Mouse (Mus musculus) midbrain, embryonic 12.5 days (tissue): Measurements from ENCODE around the gene Fancf. TPM values are rescaled to one million over a fixed set of nuclear protein-coding genes. Genes with fewer than 3 reads are reported as not detected.

ENCODE experiments used
- ATAC-seq: fragments of 200-750 bp; cut with Nextera tagmentation; 2 replicates; pipeline ENCODE4 v1.8.0; 2017; ENCODE audit warnings: low read depth, moderate TSS enrichment, moderate library complexity; ENCODE audit not compliant: low FRiP score
- H3K27ac ChIP-seq: fragments of 300-500 bp; sonication (generic); replicated peaks from 2 replicates; pipeline ENCODE4 v1.5.1; 2016; ENCODE audit warnings: mild to moderate bottlenecking
- H3K27me3 ChIP-seq: fragments of 300-500 bp; sonication (generic); 2 replicates; pipeline ENCODE4 v1.6.1; 2016; ENCODE audit warnings: mild to moderate bottlenecking
- H3K36me3 ChIP-seq: fragments of 300-500 bp; sonication (generic); 2 replicates; pipeline ENCODE4 v1.6.1; 2016
- H3K4me1 ChIP-seq: fragments of 300-500 bp; sonication (generic); 2 replicates; pipeline ENCODE4 v1.6.1; 2016
- H3K4me2 ChIP-seq: fragments of 300-500 bp; sonication (generic); replicated peaks from 2 replicates; pipeline ENCODE4 v1.6.1; 2016; ENCODE audit warnings: mild to moderate bottlenecking, moderate library complexity
- H3K4me3 ChIP-seq: fragments of 300-500 bp; sonication (generic); 2 replicates; pipeline ENCODE4 v1.5.1; 2016; ENCODE audit warnings: mild to moderate bottlenecking
- H3K9ac ChIP-seq: fragments of 300-500 bp; sonication (generic); replicated peaks from 2 replicates; pipeline ENCODE4 v1.6.1; 2016; ENCODE audit warnings: mild to moderate bottlenecking, moderate library complexity
- H3K9me3 ChIP-seq: fragments of 300-500 bp; sonication (generic); 2 replicates; pipeline ENCODE4 v1.6.1; 2016; ENCODE audit warnings: mild to moderate bottlenecking
- WGBS: fragments of 180-500 bp; shearing (Covaris S2); methylation state at CpG from one replicate; pipeline ENCODE4 v1.1.7; 2016; 5-methylcytosine and 5-hydroxymethylcytosine counted together
- polyA plus RNA-seq: library from polyadenylated mRNA; unstranded; fragments of >200 nt; fragmentation: Nextera tagmentation; extraction: Ambion mirVana; gene quantifications from 2 replicates; pipeline ENCODE4 v1.2.1, GENCODE M21; 2016

The Fancf gene
- polyA plus RNA-seq, 1 experiment from 2014 or later, result 14.9 TPM

DNA sequence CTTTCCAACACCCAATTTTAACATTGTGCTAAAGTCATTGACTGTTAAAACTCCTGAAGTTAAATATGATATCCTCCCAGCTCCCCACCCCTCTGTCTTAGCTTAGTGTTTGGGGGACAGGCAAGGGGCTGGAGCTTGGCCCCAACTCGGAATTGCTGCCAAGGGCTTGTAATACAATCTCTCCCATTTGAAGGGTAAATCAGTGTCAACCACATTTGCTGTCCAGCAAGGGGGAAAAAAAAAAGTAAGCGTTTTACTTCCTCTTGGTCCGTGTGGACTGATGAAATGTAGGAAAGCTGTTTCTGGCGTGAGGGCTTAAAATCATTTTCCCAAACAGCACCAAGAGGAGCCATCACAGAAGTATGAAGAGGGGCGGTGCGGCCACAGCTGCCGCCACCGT is 16.7 kb upstream of the Fancf start:
- WGBS, result 3% methylated on average over 8 of the region's 8 CpGs
- peak overlapping the region; percentile 75 for H3K9ac ChIP-seq
- H3K36me3 ChIP-seq, result no peaks in the 10 kb centered on the region
- peak overlapping the region; percentile 88 for H3K27ac ChIP-seq
- H3K9me3 ChIP-seq, result no peaks in the 10 kb centered on the region
- no peaks in the 10 kb centered on the region for H3K27me3 ChIP-seq
- ATAC-seq, result no peak
- H3K4me3 ChIP-seq, result peak overlapping the region; percentile 50
- peaks cover 12% of the 10 kb centered on the region for H3K4me1 ChIP-seq
- peak overlapping the region; percentile 83 for H3K4me2 ChIP-seq

DNA sequence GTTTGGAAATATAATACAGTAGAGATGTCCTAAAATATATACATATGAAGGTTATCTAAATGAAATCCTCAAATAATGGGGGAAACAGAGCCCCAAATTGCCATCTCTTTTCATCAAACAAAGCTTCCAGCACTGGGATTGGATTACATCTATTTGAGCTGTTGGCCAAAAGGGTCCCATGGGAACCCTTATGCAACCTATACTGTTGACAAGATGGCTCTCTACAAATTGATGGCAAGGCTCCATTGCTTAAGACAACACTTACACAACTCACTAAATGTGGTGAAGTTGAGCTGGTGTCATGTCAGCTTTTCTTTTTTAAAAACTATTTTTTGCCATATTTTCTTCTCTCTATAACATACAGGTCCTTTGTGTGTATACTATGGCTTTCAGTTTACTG is 14.2 kb upstream of the Fancf start:
- no peak overlapping the region for H3K27ac ChIP-seq
- H3K36me3 ChIP-seq, result no peaks in the 10 kb centered on the region
- no peak overlapping the region for H3K9ac ChIP-seq
- H3K4me1 ChIP-seq, result peaks cover 12% of the 10 kb centered on the region
- no peaks in the 10 kb centered on the region for H3K27me3 ChIP-seq
- no peak overlapping the region for H3K4me2 ChIP-seq
- no peak overlapping the region for H3K4me3 ChIP-seq
- no peaks in the 10 kb centered on the region for H3K9me3 ChIP-seq
- ATAC-seq, result no peak

DNA sequence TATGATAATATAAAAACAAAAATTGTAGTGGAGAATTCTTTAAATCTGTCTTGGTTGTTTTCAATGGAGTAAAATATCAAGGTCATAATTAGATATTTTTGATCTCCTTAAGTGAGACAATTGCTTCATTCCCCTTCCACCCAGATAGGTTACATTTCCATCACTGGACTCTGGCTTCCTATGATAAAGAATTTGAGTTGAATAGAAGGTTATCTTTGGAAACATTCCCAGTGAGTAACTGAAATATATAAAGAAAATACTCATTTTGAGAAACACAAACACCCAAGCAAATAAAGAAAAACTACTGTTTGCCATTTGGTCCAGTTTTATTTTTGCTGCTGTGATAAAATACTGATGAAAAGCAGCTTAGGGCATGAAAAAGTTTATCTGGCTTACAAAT is 10.5 kb upstream of the Fancf start:
- no peak overlapping the region for H3K4me3 ChIP-seq
- no peak for ATAC-seq
- H3K9me3 ChIP-seq, result no peaks in the 10 kb centered on the region
- H3K36me3 ChIP-seq, result no peaks in the 10 kb centered on the region
- H3K27ac ChIP-seq, result no peak overlapping the region
- no peaks in the 10 kb centered on the region for H3K4me1 ChIP-seq
- H3K27me3 ChIP-seq, result no peaks in the 10 kb centered on the region
- no peak overlapping the region for H3K4me2 ChIP-seq
- no peak overlapping the region for H3K9ac ChIP-seq

DNA sequence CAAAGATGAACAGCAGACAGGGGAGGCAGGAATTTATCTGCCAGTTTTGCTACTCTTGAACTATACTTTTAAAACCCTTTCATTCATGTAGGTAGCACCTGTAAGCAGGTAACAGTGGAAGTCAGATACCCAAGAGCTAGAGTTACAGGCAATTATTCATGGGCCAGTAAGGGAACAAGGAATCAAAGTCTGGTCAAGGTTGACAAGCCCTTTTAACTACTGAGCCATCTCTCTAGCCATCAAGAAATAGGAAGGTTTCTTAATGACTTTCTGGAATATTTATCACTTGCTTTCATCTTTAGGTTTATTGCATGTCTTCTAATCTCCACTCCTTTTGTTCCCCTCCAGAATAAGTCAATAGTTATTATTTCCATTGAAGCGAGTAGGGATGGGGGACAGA is 10.0 kb upstream of the Fancf start:
- Histone ChIP-seq H3K4me1 (no peaks in the 10 kb centered on the region), H3K36me3 (no peaks in the 10 kb centered on the region), H3K27me3 (no peaks in the 10 kb centered on the region), H3K4me2 (no peak overlapping the region), H3K4me3 (no peak overlapping the region), H3K27ac (no peak overlapping the region), H3K9me3 (no peaks in the 10 kb centered on the region), H3K9ac (no peak overlapping the region)
- no peak for ATAC-seq
- WGBS, result 62% methylated on average over 1 of the region's 1 CpGs

DNA sequence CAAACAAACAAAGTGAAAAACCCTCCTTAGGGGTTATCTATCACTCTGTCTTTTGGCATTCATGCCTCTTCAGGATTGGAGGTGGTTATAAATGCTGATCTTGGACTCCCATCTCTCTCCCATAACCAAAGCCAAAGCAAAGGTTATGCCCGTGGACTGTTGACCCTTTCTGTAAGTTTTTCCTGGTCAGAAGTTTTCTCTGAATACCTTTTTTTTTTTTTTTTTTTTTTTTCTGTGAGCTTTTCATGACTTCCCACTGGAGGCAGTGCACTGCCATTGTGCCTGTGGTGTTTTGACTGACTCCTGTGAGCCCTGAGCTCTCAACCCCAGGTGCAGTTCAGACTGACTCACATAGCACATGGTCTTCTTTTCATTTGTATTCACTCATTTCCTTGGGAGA is 5.9 kb upstream of the Fancf start:
- Histone ChIP-seq H3K36me3 (no peaks in the 10 kb centered on the region), H3K4me3 (no peak overlapping the region), H3K4me1 (peaks cover 8% of the 10 kb centered on the region), H3K27ac (no peak overlapping the region), H3K27me3 (no peaks in the 10 kb centered on the region), H3K9ac (no peak overlapping the region), H3K9me3 (no peaks in the 10 kb centered on the region), H3K4me2 (no peak overlapping the region)
- WGBS, result 79% methylated on average over 1 of the region's 1 CpGs
- ATAC-seq, result no peak

DNA sequence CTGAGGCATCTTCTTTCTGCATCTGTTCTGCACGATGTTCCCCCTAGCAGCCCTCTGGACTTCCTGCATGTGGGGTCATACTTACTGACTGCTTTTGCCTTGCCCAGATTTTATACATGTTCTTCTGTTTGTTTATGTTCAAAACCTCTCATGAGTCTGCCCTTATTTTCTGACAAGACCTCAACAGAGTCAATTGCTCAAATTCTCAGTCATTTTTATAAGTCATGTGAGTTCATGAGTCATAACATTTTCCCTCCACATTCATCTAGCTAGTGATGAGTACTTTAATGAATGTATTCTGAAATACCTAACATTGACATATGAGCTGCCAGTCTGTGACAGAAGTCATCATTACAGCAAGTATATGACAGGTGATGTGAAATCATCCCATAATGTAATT is 3.3 kb upstream of the Fancf start:
- Histone ChIP-seq H3K36me3 (no peaks in the 10 kb centered on the region), H3K9ac (no peak overlapping the region), H3K27me3 (no peaks in the 10 kb centered on the region), H3K9me3 (no peaks in the 10 kb centered on the region), H3K4me3 (no peak overlapping the region), H3K4me2 (no peak overlapping the region), H3K27ac (no peak overlapping the region), H3K4me1 (peaks cover 21% of the 10 kb centered on the region)
- WGBS, result 69% methylated on average over 1 of the region's 1 CpGs
- no peak for ATAC-seq

DNA sequence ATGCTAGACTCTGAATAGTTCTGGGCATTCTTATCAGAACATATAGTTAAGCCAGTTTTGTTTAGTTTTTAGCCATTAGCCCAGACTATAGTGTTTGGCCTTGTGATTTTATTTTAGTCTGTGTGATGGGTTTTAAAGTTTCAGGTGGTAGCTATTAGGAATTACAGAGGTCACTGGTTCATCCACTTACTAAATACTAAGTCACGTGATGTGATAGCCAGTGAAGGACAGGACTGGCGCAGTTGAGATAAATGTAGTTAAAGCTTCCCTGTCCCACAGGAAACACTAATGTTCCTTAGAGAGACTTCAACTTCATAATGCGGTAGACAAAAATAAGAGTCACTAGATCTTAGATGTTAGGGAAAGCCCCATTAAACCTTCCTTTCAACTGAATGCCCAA is 775 bp upstream of the Fancf start:
- 70% methylated on average over 3 of the region's 3 CpGs for WGBS

DNA sequence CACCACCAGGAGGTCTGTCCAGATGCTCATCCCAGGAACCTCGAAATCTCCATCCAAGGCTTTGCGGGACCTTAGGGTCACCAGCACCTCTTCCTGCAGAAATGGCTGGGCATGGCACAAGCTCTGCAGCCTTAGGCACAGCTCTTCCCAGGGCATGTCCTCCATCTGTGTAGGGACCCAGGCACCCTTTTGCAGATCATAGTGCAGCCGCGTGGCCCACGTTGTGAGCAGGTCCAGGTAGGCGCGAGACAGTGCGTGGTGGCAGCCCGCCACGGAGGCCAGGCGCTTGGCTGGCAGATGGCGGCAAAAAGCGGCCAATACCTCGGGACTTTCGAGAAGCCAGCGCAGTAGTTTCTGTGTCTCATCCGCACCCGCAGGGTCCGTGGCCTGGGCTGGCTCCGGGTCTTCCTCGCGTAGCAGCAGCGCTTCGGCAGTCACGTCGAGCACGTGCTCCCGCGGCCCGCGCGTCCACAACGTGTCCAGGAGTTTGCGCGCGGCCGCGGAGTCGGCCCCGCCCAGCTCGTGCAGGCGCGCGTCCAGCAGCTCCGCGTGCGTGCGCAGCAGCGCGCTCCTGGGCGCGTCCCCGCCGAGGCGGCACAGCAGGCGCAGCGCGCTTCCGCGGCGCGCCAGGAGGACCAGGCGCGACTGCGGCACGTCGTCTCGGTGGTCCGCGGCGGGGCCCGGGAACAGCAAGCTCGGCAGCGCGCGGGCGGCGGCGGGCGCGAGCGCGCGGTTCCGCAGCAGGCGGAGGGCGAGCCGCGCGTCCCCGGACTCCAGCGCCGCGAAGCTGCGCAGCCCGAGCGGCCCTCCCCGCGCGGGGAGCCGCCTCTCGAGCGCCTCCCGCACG is 594 bp downstream of the Fancf start, which contains the start of gene Gas2:
Gas2 (plus strand) TSS at position 766 of the 847 bp plus-strand sequence.
- peak within 1 kb of the TSS; percentile 97 for H3K27ac ChIP-seq
- peak within 1 kb of the TSS; percentile 79 for H3K4me2 ChIP-seq
- peak within 1 kb of the TSS; percentile 80 for H3K9ac ChIP-seq
- H3K4me1 ChIP-seq, result peaks cover 25% of the 10 kb centered on the region
- H3K27me3 ChIP-seq, result no peaks in the 10 kb centered on the region
- peak within 1 kb of the TSS; percentile 76 for H3K4me3 ChIP-seq
- 11% methylated on average over 70 of the region's 105 CpGs for WGBS
- H3K9me3 ChIP-seq, result no peaks in the 10 kb centered on the region
- peaks cover 4% of the 10 kb centered on the region; the same call in 1 of the 2 replicates for H3K36me3 ChIP-seq
- ATAC-seq, result peak; percentile 91

More for the DNA sequence above, 775 bp upstream of the Fancf start:
- ATAC-seq, result no peak
- Histone ChIP-seq H3K27me3 (no peaks in the 10 kb centered on the region), H3K36me3 (no peaks in the 10 kb centered on the region; the same call in 1 of the 2 replicates), H3K9me3 (no peaks in the 10 kb centered on the region), H3K4me1 (peaks cover 25% of the 10 kb centered on the region), H3K4me3 (peak overlapping the region; percentile 76), H3K4me2 (peak overlapping the region; percentile 79), H3K27ac (no peak overlapping the region), H3K9ac (peak overlapping the region; percentile 80; the same call in 1 of the 2 replicates)

DNA sequence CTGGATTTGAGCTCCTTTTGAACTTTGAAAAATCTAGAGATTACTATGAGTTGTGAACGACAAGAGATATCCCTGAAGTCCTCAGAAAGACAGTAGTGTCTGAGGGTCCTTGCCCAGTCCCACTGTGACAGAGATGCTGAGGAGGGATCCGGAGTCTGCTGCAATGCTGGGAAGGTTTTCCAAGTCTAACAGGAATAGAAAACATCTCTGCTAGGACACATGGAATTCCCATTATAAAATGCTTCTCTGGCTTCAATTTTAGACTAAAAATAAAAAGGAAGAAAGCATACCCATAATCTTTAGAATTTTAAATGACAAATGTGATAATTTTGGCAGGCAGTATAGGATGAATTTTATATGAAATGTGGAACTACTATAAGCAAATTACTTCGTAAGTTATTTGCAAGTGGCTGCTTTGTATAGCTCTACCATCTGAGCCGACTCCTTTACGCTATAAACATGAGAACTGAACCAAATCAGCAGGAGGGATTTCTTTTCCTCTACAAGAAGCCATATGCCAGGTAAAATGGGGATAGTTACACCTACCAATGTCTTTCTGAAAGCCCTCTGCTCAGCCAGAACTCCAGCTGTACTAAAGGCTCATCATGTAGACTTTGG is 10.1 kb downstream of the Fancf start:
- H3K36me3 ChIP-seq, result no peaks in the 10 kb centered on the region
- no peak overlapping the region for H3K4me3 ChIP-seq
- H3K4me1 ChIP-seq, result no peaks in the 10 kb centered on the region
- H3K4me2 ChIP-seq, result no peak overlapping the region
- ATAC-seq, result no peak
- no peaks in the 10 kb centered on the region for H3K9me3 ChIP-seq
- H3K27me3 ChIP-seq, result no peaks in the 10 kb centered on the region
- 88% methylated on average over 5 of the region's 5 CpGs for WGBS
- H3K9ac ChIP-seq, result no peak overlapping the region
- no peak overlapping the region for H3K27ac ChIP-seq

DNA sequence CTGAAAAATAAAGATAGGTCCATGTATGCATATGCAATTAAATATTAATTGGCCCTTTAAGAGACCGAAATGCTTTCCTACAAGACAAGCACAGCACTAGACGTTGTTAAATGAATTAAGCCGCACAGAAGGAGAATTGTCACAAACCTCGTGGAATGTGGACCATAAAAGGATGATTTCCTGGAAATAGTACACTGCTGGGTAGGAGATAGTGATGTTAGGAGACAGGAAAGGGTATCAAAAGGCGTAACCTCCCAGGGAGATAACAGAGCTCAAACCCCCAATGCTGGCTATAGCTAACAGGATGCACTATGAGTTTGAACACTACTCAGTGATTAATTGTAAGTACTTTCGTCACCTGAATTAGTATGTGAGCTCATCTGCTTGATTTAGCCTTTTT is 11.2 kb downstream of the Fancf start:
- Histone ChIP-seq H3K4me3 (no peak overlapping the region), H3K9ac (no peak overlapping the region), H3K4me2 (no peak overlapping the region), H3K27ac (no peak overlapping the region), H3K36me3 (no peaks in the 10 kb centered on the region), H3K9me3 (no peaks in the 10 kb centered on the region), H3K4me1 (no peaks in the 10 kb centered on the region), H3K27me3 (no peaks in the 10 kb centered on the region)
- 88% methylated on average over 6 of the region's 6 CpGs for WGBS
- ATAC-seq, result no peak

DNA sequence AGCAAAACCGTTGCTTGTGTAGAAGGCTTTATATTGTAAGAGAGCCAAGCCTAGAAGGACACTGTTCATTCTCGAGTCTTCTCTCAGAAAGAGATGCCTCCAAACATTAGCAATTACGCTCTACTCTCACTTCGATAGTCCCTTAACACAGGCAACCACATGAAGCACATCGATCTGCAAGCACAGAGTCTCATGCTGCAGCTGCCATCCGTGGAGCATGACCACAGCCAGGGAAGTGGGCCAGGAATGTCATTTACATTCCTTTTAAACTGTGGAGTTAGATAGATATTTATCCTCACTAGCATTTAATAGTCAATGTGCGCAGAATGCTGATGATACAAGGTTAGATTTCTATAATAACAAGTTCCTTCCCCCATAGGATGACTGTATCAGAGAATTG is 21.6 kb downstream of the Fancf start:
- peak overlapping the region; percentile 39 for H3K27ac ChIP-seq
- no peaks in the 10 kb centered on the region for H3K36me3 ChIP-seq
- no peak overlapping the region for H3K9ac ChIP-seq
- no peaks in the 10 kb centered on the region for H3K27me3 ChIP-seq
- 0 out of 2 replicates have a peak, but pooled peaks cover 9% of the 10 kb centered on the region for H3K9me3 ChIP-seq
- H3K4me1 ChIP-seq, result no peaks in the 10 kb centered on the region
- H3K4me3 ChIP-seq, result no peak overlapping the region
- 85% methylated on average over 7 of the region's 7 CpGs for WGBS
- no peak for ATAC-seq
- no peak overlapping the region for H3K4me2 ChIP-seq

DNA sequence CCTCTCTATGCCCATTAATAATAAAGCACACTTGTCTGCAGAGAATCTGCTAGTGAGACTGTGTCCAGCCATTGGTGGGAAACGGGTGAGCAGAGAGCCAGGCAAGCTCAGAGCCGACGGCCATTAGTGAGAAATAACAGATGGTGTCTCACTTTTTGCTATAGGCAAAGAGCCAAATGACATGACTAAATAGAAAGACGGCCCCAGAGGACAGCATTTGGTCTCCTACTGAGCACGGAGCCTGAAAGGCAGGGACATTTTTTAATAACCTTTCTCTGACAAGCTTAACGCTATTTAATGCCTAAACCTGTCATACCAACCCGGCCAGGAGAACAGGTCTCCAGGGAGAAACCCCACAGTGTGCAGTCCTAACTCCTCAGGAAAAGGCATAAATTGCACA is 30.1 kb downstream of the Fancf start:
- 53% methylated on average over 7 of the region's 7 CpGs for WGBS
- H3K4me1 ChIP-seq, result peaks cover 9% of the 10 kb centered on the region; the same call in 1 of the 2 replicates

More for the DNA sequence above, 30.1 kb downstream of the Fancf start:
- H3K9ac ChIP-seq, result no peak overlapping the region
- H3K4me2 ChIP-seq, result no peak overlapping the region
- H3K36me3 ChIP-seq, result no peaks in the 10 kb centered on the region
- ATAC-seq, result peak; percentile 90
- peak overlapping the region; percentile 71 for H3K27ac ChIP-seq
- no peaks in the 10 kb centered on the region for H3K9me3 ChIP-seq
- no peaks in the 10 kb centered on the region for H3K27me3 ChIP-seq
- no peak overlapping the region for H3K4me3 ChIP-seq
